Mouse (Mus musculus) heart, postnatal 0 days (tissue): ENCODE measurements at regions not wholly inside any gene's neighbourhood (a gene's known extent, or its start where the extent isn't known, plus 50 kb on each side); places are given as distances from the start of the nearest gene placed in this dataset.

Source experiments
- CTCF ChIP-seq: IDR thresholded peaks from 2 replicates; pipeline ENCODE4 v1.5.1; 2016; ENCODE audit warnings: antibody characterized with exemption, control low read depth, low read depth
- EP300 ChIP-seq: IDR thresholded peaks from 2 replicates; pipeline ENCODE4 v1.6.1; 2016; ENCODE audit warnings: antibody characterized with exemption, low read depth

- TF ChIP-seq CTCF (no peak), EP300 (no peak)
Measured at GRCm38 (mm10) chr10:37357304-37358060, 218.8 kb upstream of the Marcks start.
